Mouse (Mus musculus) lung, postnatal 0 days (tissue): Measurements from ENCODE around the gene Zswim4.
A peak's percentile ranks its signal among the peaks of the same experiment; 100 is the strongest.

ENCODE experiments used
- CTCF ChIP-seq: IDR thresholded peaks from 2 replicates; pipeline ENCODE4 v1.5.1; 2016; ENCODE audit warnings: antibody characterized with exemption, mild to moderate bottlenecking
- EP300 ChIP-seq: IDR thresholded peaks from 2 replicates; pipeline ENCODE4 v1.6.1; 2016; ENCODE audit warnings: antibody characterized with exemption, mild to moderate bottlenecking, control low read depth

GRCm38 (mm10) chr8:84189603-84190002, 47.3 kb downstream of the Zswim4 start:
- TF ChIP-seq CTCF (no peak), EP300 (peak; percentile 81)
